Mouse (Mus musculus) liver, embryonic 15.5 days (tissue): ENCODE data around the gene Brd4. TPM values are rescaled to one million over a fixed set of nuclear protein-coding genes. Genes with fewer than 3 reads are reported as not detected.

Experiments
- ATAC-seq: fragments of 200-750 bp; cut with Nextera tagmentation; 2 replicates; pipeline ENCODE4 v1.8.0; 2017; ENCODE audit warnings: moderate number of reproducible peaks, mild to moderate bottlenecking, moderate library complexity; ENCODE audit not compliant: insufficient read depth
- H3K27ac ChIP-seq: fragments of 300-500 bp; sonication (generic); replicated peaks from 2 replicates; pipeline ENCODE4 v1.5.1; 2015; ENCODE audit warnings: mild to moderate bottlenecking, inconsistent platforms
- H3K27me3 ChIP-seq: fragments of 300-500 bp; sonication (generic); 2 replicates; pipeline ENCODE4 v1.6.1; 2015; ENCODE audit warnings: mild to moderate bottlenecking, inconsistent platforms
- H3K36me3 ChIP-seq: fragments of 300-500 bp; sonication (generic); replicated peaks from 2 replicates; pipeline ENCODE4 v1.6.1; 2015; ENCODE audit warnings: moderate library complexity, mild to moderate bottlenecking, inconsistent platforms
- H3K4me1 ChIP-seq: fragments of 300-500 bp; sonication (generic); replicated peaks from 2 replicates; pipeline ENCODE4 v1.6.1; 2015; ENCODE audit warnings: inconsistent platforms
- H3K4me2 ChIP-seq: fragments of 300-500 bp; sonication (generic); 2 replicates; pipeline ENCODE4 v1.6.1; 2015; ENCODE audit warnings: moderate library complexity, mild to moderate bottlenecking, inconsistent platforms
- H3K4me3 ChIP-seq: fragments of 300-500 bp; sonication (generic); replicated peaks from 2 replicates; pipeline ENCODE4 v1.5.1; 2015; ENCODE audit warnings: mild to moderate bottlenecking, inconsistent platforms
- H3K9ac ChIP-seq: fragments of 300-500 bp; sonication (generic); 2 replicates; pipeline ENCODE4 v1.6.1; 2015; ENCODE audit warnings: moderate library complexity, mild to moderate bottlenecking, inconsistent platforms
- H3K9me3 ChIP-seq: fragments of 300-500 bp; sonication (generic); replicated peaks from 2 replicates; pipeline ENCODE4 v1.6.1; 2016; ENCODE audit warnings: inconsistent platforms
- WGBS: fragments of 180-500 bp; shearing (Covaris S2); methylation state at CpG from one replicate; pipeline ENCODE4 v1.1.7; 2015; ENCODE audit warnings: mixed read lengths; ENCODE audit not compliant: insufficient replicate concordance; 5-methylcytosine and 5-hydroxymethylcytosine counted together
- polyA plus RNA-seq: library from polyadenylated mRNA; unstranded; fragments of >200 nt; fragmentation: Nextera tagmentation; extraction: Ambion mirVana; gene quantifications from 2 replicates; pipeline ENCODE4 v1.2.1, GENCODE M21; 2015

The Brd4 gene
- polyA plus RNA-seq, 1 experiment from 2014 or later = 31.5 TPM

DNA sequence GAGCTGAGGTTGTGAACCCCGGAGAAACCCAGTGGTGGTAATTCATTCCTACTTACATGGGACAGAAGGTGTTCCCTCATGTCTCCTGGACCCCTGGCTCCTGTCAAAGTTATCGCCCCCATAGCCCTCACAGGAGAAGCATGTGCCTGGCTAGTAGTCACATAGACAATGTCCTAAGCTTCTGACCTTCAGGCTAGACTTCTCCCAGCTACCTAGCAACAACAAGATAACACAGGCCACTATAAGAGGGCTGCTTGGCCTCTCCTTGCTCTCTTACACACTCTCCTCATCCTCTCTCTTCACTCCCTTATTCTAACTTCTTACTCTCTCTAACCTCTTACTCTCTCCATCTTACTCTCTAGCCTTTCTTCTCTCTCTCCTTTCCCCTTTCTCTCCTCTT is 27.1 kb downstream of the Brd4 start:
- ATAC-seq = no peak
- H3K27ac ChIP-seq = no peak overlapping the region
- H3K9ac ChIP-seq = no peak overlapping the region
- H3K36me3 ChIP-seq = peaks cover 17% of the 10 kb centered on the region; the same call in 1 of the 2 replicates
- no peak overlapping the region for H3K4me3 ChIP-seq
- peaks cover 36% of the 10 kb centered on the region for H3K4me1 ChIP-seq
- no peaks in the 10 kb centered on the region for H3K27me3 ChIP-seq
- H3K9me3 ChIP-seq = no peaks in the 10 kb centered on the region
- WGBS = 74% methylated on average over 2 of the region's 2 CpGs
- no peak overlapping the region for H3K4me2 ChIP-seq

DNA sequence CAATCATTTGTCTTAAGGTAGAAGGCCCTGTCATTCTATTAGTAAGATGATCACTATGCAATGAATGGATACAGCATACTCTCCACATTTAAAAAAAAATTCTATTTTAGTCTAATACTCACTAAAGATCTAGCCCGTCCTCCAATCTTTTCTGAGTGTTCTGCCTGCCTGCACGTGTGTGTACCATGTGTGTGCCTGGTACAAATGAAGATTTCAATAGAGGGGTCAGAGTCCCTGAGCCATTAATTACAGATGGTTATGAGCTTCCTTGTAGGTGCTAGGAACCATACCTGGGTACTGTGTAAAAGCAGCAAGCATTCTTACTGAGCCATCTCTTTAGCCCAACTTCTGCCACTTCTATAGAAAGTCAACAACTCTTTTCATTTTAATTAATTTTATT is 27.6 kb downstream of the Brd4 start:
- 74% methylated on average over 2 of the region's 2 CpGs for WGBS
- Histone ChIP-seq H3K4me2 (no peak overlapping the region), H3K9me3 (no peaks in the 10 kb centered on the region), H3K27ac (no peak overlapping the region), H3K4me1 (peaks cover 40% of the 10 kb centered on the region), H3K4me3 (no peak overlapping the region), H3K9ac (no peak overlapping the region), H3K36me3 (peaks cover 23% of the 10 kb centered on the region; the same call in 1 of the 2 replicates), H3K27me3 (no peaks in the 10 kb centered on the region)
- no peak for ATAC-seq

DNA sequence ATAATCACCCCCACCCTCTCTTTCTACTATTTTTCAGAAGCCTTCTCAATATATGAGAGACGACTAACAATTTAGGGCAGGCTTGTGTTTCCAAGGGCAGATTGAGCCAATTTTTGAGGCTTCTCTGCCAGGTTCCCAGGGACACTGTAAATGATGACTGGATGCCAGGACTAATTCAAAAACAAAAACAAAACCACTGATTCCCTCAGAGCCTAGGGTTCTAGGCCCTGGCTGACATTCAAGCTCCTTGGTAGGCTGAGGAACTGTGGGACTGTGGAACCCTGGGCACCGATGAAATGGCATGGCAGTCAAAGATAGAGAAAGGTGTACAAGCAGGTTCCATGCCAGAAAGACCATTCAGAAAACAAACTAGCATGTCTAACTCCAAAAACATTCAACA is 31.3 kb downstream of the Brd4 start:
- H3K27me3 ChIP-seq = no peaks in the 10 kb centered on the region
- ATAC-seq = no peak
- WGBS = 75% methylated on average over 2 of the region's 2 CpGs
- H3K27ac ChIP-seq = no peak overlapping the region
- peaks cover 15% of the 10 kb centered on the region; the same call in 1 of the 2 replicates for H3K36me3 ChIP-seq
- H3K4me1 ChIP-seq = peaks cover 39% of the 10 kb centered on the region
- no peak overlapping the region for H3K9ac ChIP-seq
- H3K9me3 ChIP-seq = no peaks in the 10 kb centered on the region
- no peak overlapping the region for H3K4me3 ChIP-seq
- H3K4me2 ChIP-seq = no peak overlapping the region

DNA sequence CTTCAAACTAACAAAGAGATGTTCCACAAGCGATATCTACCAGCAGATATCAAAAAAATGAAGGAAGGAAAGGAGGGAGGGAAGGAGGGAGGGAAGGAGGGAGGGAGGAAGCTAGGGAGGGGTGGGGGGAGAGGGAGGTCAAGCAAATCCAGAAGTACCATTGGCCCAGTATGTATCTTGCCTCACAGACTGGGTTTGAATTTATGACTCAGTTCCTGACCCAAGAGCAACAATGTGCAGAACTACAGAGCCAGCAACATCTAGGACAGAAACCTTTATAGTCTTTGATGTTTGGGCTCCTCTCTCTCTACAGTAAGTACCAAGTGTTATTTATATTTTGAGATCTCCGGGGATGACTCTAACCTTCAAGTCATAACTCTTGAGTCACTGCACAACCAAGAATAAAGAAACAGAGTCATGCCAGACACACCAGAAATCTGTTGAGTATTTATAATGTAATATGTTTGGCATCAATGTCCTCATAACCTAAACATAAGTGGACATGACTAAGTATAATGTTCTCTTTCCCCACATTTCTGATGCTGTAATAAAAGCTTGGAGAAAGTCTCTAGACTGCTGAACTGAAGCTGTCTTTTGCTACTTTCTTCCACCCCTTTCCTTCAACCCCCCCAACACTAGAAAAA is 32.6 kb downstream of the Brd4 start:
- Histone ChIP-seq H3K4me2 (no peak overlapping the region), H3K9ac (no peak overlapping the region), H3K36me3 (peaks cover 11% of the 10 kb centered on the region), H3K4me1 (peaks cover 26% of the 10 kb centered on the region), H3K27me3 (no peaks in the 10 kb centered on the region), H3K4me3 (no peak overlapping the region), H3K27ac (no peak overlapping the region), H3K9me3 (no peaks in the 10 kb centered on the region)
- ATAC-seq = no peak
- WGBS = 43% methylated on average over 2 of the region's 2 CpGs

DNA sequence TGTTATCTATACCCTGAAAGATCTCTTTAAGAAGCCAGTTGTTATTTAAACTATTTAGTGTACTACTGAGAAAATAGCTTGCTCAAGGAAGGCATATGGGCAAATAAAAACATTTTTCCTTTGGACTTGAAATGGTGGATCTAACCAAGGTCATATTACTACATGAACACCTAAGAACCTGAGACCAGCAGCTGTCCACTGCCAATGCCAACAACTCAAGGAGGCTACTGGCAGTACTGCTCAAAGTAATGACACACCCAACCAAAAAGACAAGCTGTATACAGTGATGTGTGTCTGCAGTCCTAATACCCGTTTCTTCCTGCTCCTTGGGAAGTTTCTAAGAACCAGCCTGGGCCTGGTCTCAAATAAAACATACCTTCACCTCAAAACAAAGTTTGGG is 34.5 kb downstream of the Brd4 start:
- 53% methylated on average over 1 of the region's 1 CpGs for WGBS
- Histone ChIP-seq H3K36me3 (peaks cover 10% of the 10 kb centered on the region), H3K9ac (no peak overlapping the region), H3K27ac (no peak overlapping the region), H3K4me3 (no peak overlapping the region), H3K27me3 (no peaks in the 10 kb centered on the region), H3K4me2 (no peak overlapping the region), H3K9me3 (no peaks in the 10 kb centered on the region), H3K4me1 (peaks cover 22% of the 10 kb centered on the region)
- no peak for ATAC-seq

DNA sequence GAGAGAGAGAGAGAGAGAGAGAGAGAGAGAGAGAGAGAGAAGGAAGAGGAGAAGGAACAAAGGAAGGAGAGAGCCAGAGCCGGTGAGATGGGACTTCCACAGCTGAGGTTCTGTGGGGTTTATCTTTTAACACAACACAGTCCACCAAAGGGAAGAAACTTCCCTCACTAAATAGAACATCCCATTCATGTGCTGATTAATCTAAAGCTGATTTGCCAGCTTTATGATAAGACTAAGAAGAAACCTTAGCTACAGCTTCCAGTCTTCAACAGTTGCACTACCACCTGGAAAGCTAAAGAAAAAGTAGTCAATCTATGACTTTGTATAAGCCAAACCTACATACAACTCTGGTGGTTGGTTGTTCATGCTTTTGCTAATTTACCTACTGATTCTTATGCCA is 36.3 kb downstream of the Brd4 start:
- H3K36me3 ChIP-seq = peaks cover 10% of the 10 kb centered on the region
- peaks cover 17% of the 10 kb centered on the region for H3K4me1 ChIP-seq
- 36% methylated on average over 1 of the region's 1 CpGs for WGBS
- no peak overlapping the region for H3K9ac ChIP-seq
- H3K9me3 ChIP-seq = no peaks in the 10 kb centered on the region
- H3K27ac ChIP-seq = no peak overlapping the region
- H3K27me3 ChIP-seq = no peaks in the 10 kb centered on the region
- no peak overlapping the region for H3K4me2 ChIP-seq
- ATAC-seq = no peak
- no peak overlapping the region for H3K4me3 ChIP-seq

DNA sequence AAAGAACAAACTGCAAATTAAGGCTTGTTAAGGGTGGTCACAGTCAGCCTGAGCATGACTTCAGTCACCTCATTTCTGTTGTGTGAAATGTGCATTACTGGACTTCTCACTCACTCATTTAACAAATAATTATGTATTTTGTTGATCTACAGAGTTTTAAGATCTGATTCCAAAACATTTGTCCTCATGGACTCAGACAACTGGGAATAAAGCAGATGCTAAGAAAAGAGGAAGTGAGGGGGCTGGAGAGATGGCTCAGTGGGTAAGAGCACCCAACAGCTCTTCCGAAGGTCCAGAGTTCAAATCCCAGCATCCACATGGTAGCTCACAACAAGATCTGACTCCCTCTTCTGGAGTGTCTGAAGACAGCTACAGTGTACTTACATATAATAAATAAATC is 36.9 kb downstream of the Brd4 start:
- Histone ChIP-seq H3K27me3 (no peaks in the 10 kb centered on the region), H3K36me3 (peaks cover 9% of the 10 kb centered on the region), H3K4me3 (no peak overlapping the region), H3K9me3 (no peaks in the 10 kb centered on the region), H3K9ac (no peak overlapping the region), H3K4me1 (peaks cover 17% of the 10 kb centered on the region), H3K27ac (no peak overlapping the region), H3K4me2 (no peak overlapping the region)
- no peak for ATAC-seq
- 90% methylated on average over 1 of the region's 1 CpGs for WGBS

DNA sequence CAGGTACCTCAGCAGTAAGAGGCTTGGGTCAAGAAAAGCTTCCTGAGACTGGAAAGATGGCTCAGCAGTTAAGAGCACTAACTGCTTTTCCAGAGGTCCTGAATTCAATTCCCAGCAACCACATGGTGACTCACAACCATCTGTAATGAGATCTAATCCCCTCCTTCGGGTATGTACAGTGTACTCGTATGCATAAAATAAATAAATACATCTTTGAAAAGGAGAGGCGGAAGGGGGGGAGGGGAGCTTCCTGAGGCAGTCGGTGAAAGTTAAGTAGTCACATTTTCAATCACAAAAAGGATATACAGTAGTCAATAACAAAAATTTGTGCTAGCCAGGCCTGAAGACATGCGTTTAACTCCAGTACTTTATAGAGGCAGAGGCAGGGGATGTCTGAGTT is 38.4 kb downstream of the Brd4 start:
- Histone ChIP-seq H3K27me3 (no peaks in the 10 kb centered on the region), H3K4me2 (no peak overlapping the region), H3K36me3 (peaks cover 5% of the 10 kb centered on the region; the same call in 1 of the 2 replicates), H3K9ac (no peak overlapping the region), H3K27ac (no peak overlapping the region), H3K4me1 (peaks cover 9% of the 10 kb centered on the region), H3K4me3 (no peak overlapping the region), H3K9me3 (no peaks in the 10 kb centered on the region)
- 61% methylated on average over 5 of the region's 5 CpGs for WGBS
- ATAC-seq = no peak

DNA sequence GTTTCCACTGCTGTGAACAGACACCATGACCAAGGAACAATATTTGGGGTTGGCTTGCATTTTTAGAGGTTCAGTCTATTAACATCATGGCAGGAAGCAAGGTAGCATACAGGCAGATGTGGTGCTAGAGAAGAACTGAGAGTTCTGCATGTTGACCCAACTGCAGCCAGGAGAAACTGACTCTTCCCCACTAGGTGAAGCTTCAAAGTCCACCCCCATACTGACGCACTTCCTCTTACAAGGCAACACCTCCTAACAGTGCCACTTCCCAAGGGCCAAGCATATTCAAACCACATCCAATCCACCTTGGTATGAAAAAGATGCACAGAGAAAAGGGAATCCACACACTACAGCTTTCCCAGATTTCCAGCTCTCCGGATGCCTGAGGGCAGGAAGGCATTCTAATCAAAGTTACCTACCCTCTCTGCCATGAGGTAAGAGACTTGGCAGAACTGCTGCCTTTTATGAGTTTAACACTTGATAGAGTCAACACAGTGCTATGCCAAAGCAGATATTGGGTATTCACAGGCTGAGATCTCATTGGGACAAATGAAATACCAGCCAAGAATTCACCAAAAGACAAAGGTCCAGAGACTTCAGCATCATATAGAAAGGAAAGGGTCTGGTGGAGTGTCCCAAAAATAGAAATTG is 43.5 kb downstream of the Brd4 start:
- Histone ChIP-seq H3K9ac (no peak overlapping the region), H3K9me3 (no peaks in the 10 kb centered on the region), H3K27me3 (no peaks in the 10 kb centered on the region), H3K27ac (no peak overlapping the region), H3K4me1 (peaks cover 25% of the 10 kb centered on the region), H3K4me3 (no peak overlapping the region), H3K4me2 (no peak overlapping the region), H3K36me3 (peaks cover 16% of the 10 kb centered on the region)
- no peak for ATAC-seq
- WGBS = 69% methylated on average over 2 of the region's 2 CpGs

DNA sequence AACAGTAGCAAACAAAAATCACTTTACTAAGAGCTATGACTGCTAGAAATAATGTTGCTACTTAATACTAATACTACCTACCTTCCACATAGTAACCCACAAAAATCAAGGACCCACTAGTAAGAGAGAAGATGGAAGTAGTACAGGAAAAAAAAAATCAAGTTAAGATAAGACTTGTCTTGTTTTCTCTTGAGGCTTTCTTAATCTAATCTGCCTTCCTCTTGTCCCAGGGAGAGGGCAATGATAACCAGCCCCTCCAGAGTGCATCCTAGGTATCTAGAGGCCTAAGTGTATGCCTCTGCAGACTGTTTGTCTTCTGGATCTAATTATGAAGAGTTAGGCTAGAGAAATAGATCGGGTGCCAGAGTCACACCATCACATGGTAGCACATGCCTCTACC is 45.9 kb downstream of the Brd4 start:
- Histone ChIP-seq H3K27me3 (no peaks in the 10 kb centered on the region), H3K4me3 (no peak overlapping the region), H3K36me3 (peaks cover 16% of the 10 kb centered on the region), H3K4me2 (no peak overlapping the region), H3K9me3 (no peaks in the 10 kb centered on the region), H3K27ac (no peak overlapping the region), H3K9ac (no peak overlapping the region), H3K4me1 (peaks cover 38% of the 10 kb centered on the region)
- ATAC-seq = no peak
- WGBS = 35% methylated on average over 1 of the region's 1 CpGs

DNA sequence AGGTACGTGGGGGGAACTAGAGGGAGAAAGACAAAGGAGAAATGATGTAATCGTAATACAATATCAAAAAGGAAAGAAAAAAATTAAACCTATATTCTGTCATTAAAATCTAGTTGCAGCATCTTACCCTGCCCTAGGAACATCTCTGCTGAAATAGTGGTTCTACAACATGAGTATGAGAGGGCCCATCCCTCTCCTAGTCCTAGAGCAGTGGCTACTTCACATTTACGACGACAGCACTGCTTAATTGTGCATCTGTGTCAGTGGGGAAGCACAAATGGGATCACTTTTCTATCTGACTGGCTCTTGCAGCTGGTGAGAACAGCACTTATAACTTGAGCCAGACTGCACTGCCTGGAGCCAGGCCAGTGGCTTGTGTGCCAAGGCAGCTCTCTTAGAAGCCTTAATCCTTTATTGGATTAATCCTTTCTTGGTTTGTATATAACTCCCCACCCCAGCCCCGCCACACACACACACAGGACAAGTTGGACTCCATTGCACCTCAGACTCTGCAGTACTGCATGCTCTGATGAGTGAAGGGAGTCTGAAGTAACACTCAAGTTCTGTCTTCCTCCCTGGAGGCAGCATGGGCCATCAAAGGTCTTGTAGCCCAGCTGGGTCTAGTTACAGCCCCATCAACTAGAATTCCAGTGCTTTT is 48.9 kb downstream of the Brd4 start:
- WGBS = 85% methylated on average over 5 of the region's 5 CpGs
- Histone ChIP-seq H3K4me1 (peaks cover 31% of the 10 kb centered on the region), H3K9me3 (no peaks in the 10 kb centered on the region), H3K36me3 (peaks cover 11% of the 10 kb centered on the region), H3K27me3 (no peaks in the 10 kb centered on the region), H3K4me2 (no peak overlapping the region), H3K4me3 (no peak overlapping the region), H3K9ac (no peak overlapping the region), H3K27ac (no peak overlapping the region)
- no peak for ATAC-seq
